Mouse (Mus musculus) lung, postnatal 4 days (tissue): ENCODE results near the gene Tmem190.
A peak's percentile ranks its signal among the peaks of the same experiment; 100 is the strongest.
"Not testable (repeated sequence)": the region's sequence is repeated elsewhere in the genome, so short reads cannot be mapped to it uniquely, and the experiment has no call there.

Experiments
- DNase-seq, 2 experiments: peaks; one replicate each; pipeline ENCODE4 v3.0.0; 2021

Gene Tmem190

DNA sequence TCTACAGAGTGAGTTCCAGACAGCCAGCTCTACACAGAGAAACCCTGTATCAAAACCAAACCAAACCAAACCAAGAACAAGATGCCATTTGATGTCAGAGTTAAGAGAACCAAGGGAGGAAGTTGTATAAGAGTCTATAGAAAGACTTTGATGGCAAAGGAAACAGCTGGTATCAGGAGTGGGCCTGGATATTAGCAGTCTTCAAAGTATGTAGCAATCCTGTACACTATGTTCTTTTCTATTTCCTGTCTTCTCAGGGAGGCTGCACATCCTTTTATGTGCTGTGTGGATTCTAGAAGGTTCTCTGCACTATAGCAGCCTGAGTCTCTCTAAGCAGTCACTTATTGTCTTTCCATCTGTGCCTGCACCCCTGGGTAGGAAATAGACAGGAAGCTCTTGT lies 33.8 kb downstream of the Tmem190 start:
- no peak for DNase-seq

DNA sequence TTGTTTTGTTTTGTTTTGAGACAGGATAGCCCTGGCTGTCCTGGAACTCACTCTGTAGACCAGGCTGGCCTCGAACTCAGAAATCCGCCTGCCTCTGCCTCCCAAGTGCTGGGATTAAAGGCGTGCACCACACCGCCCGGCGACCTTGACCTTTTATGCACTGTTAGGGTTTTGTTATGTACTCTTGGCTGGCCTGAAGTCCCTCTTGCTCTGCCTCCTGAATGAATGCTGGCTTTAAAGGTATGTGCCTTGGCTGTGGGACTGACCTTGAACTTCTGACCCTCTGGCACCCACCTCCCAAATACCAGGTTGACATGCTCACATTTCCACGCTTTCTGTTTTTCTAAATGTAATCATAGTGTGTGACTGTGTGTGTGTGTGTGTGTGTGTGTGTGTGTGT lies 38.2 kb downstream of the Tmem190 start:
- DNase-seq, result not testable (repeated sequence)

DNA sequence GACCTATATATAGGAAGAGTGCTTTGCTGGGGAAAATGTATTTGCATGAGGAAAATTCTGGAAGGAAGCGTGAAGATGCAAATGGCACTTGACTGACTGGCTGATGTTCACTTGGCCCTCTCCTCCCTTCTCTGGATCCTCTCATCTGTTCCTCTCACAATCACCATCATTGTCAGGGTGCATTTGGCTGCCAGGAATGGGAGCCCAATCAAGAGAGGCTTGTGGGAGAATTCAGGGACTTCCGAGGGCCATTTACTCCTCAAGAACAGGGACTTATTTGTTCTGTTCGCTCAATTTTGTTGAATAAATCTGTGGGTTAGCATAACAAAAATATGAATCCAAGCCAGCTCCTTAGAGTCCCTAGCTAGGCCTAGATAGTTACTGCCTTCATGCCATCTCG lies 39.0 kb downstream of the Tmem190 start:
- DNase-seq, result no peak

DNA sequence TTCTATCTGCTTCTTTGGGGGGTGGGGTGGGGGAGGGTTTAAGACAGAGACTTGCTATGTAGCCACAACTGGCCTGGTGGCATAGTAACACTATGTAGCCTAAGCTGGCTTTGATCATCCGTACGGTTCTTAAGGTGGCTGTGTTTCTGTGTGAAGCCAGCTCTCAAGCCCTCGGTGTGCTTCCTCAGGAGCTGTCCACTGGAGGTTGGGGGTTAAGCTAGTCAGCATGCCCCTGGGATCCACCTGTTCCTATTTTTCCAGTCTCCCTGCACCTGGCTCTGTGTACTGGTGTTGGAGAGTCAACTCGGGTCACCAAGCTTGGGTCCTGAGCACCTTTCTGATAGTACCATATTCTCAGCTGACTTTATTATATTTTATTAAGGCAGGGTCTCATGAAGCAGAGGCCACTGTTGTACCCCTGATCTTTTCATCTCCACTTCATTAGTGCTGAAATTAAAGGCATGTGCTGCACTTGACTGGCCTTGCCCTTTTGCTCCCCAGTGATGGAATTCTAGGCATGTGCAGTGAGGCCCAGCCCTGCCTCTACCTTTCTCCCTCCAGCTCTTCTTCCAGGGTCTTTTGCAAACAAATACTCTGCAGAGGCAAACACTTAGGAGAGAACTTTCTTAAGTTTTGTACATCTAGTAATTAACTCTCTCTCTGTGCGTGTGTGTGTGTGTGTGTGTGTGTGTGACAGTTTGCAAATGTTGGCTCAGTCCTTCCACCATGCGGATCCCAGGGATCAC lies 39.6 kb downstream of the Tmem190 start:
- DNase-seq, result peak in 1 of 2 experiments; percentile 64

DNA sequence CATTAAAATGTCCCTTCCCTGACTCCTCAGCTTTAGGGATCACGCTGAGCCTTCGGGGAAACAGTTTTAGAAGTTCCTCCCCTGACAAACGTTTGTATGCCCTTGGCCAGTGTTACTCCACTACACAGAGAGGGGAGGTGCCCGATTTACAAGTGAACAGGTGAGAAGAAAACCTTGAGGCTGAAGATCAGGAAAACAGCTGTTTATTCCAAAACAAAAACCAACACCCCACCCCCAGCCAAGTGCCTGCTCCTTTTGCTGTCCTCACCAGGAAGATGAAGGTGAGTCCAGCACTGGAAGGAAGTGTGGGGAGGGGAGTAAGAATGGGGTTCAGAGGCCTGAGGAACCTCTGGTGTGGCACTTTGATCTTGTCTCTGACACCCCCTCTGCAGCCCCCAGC lies 42.6 kb downstream of the Tmem190 start:
- DNase-seq, result no peak

DNA sequence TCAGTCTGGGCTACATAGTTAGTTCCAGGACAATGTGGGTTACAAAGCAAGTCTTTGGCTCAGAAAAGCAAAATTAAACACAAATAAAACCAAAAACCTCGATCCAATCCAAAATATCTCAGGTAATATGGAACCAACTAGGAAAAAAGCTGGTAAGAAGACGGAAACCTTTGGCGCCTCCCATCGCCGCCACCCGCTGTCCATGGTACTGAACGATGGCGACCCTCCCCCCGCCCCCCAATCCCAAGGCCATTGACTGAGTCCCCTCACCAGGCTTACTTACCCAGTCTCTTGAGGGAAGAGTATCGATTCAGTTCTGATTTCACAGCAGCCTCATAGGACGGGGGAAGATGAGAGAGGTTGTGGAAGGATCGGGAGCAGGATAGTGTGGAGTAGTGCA lies 47.7 kb downstream of the Tmem190 start:
- no peak for DNase-seq
